Mouse (Mus musculus): ENCODE results near the gene Ccdc92b. TPM values are rescaled to one million over a fixed set of nuclear protein-coding genes. Genes with fewer than 3 reads are reported as not detected.

Gene Ccdc92b
- polyA plus RNA-seq, 1 experiment = 0.06 TPM

GRCm38 (mm10) chr11:74664279-74664678 is 44.9 kb downstream of the Ccdc92b start:
- Histone ChIP-seq H3K36me3 (ENCODE audit: control insufficient read depth, insufficient read depth) (peaks cover 48% of the 10 kb centered on the region), H3K4me3 (no peak overlapping the region), H3K27me3 (ENCODE audit: control insufficient read depth, insufficient read depth, insufficient read length) (no peaks in the 10 kb centered on the region), H3K79me2 (ENCODE audit: control insufficient read depth, insufficient read depth) (no peaks in the 10 kb centered on the region), H3ac (ENCODE audit: control insufficient read depth, insufficient read length) (no peak overlapping the region), H3K4me2 (ENCODE audit: low read depth) (no peak overlapping the region)
- TF ChIP-seq MYOG (IDR thresholded peaks at IDR 0.05; ENCODE audit: control insufficient read depth in 1 of 3, insufficient read depth in 1 of 3, insufficient read length in 2 of 3, low read depth in 2 of 3) = no peak
- TF ChIP-seq POLR2A (IDR thresholded peaks at IDR 0.05; ENCODE audit: insufficient read length, low read depth) = no peak
- no peak for TF ChIP-seq USF1 (IDR thresholded peaks at IDR 0.05; ENCODE audit: low read depth)
- no peak for TF ChIP-seq POLR2AphosphoS2 (IDR thresholded peaks at IDR 0.05; ENCODE audit: insufficient read length, low read depth)
- no peak for TF ChIP-seq MYOD1 (IDR thresholded peaks at IDR 0.05; ENCODE audit: control insufficient read depth in 1 of 3, insufficient read length in 2 of 3, low read depth in 2 of 3)
- no peak for TF ChIP-seq TCF12 (IDR thresholded peaks at IDR 0.05; ENCODE audit: insufficient read depth, poor library complexity, severe bottlenecking)
- no peak for TF ChIP-seq SRF (IDR thresholded peaks at IDR 0.05; ENCODE audit: control insufficient read depth, insufficient read length, low read depth)
- no peak for TF ChIP-seq CEBPB (IDR thresholded peaks at IDR 0.05; ENCODE audit: insufficient read depth, poor library complexity, severe bottlenecking)
- no peak for TF ChIP-seq MAX (IDR thresholded peaks at IDR 0.05; ENCODE audit: low read depth)

GRCm38 (mm10) chr11:74664906-74665305 is 45.5 kb downstream of the Ccdc92b start:
- TF ChIP-seq TCF12 (IDR thresholded peaks at IDR 0.05; ENCODE audit: insufficient read depth, poor library complexity, severe bottlenecking) (no peak), REST (IDR thresholded peaks at IDR 0.05; ENCODE audit: insufficient read depth, insufficient read length) (no peak), POLR2AphosphoS2 (IDR thresholded peaks at IDR 0.05; ENCODE audit: insufficient read length, low read depth) (no peak), TCF3 (IDR thresholded peaks at IDR 0.05; ENCODE audit: insufficient read length, low read depth) (no peak), E2F4 (IDR thresholded peaks at IDR 0.05; ENCODE audit: insufficient read depth) (no peak), MYOD1 (IDR thresholded peaks at IDR 0.05; ENCODE audit: control insufficient read depth in 1 of 3, insufficient read length in 2 of 3, low read depth in 2 of 3) (no peak), MAX (IDR thresholded peaks at IDR 0.05; ENCODE audit: low read depth) (no peak), USF1 (IDR thresholded peaks at IDR 0.05; ENCODE audit: low read depth) (no peak), SRF (IDR thresholded peaks at IDR 0.05; ENCODE audit: control insufficient read depth, insufficient read length, low read depth) (no peak), MYOG (IDR thresholded peaks at IDR 0.05; ENCODE audit: control insufficient read depth in 1 of 3, insufficient read depth in 1 of 3, insufficient read length in 2 of 3, low read depth in 2 of 3) (no peak)
- Histone ChIP-seq H3ac (ENCODE audit: control insufficient read depth, insufficient read length) (no peak overlapping the region), H3K79me2 (ENCODE audit: control insufficient read depth, insufficient read depth) (no peaks in the 10 kb centered on the region), H3K36me3 (ENCODE audit: control insufficient read depth, insufficient read depth) (peaks cover 43% of the 10 kb centered on the region), H3K4me2 (ENCODE audit: low read depth) (no peak overlapping the region), H3K4me3 (no peak overlapping the region), H3K27me3 (ENCODE audit: control insufficient read depth, insufficient read depth, insufficient read length) (no peaks in the 10 kb centered on the region)

- Histone ChIP-seq H3K79me2 (ENCODE audit: control insufficient read depth, insufficient read depth) (no peaks in the 10 kb centered on the region), H3K4me3 (no peak overlapping the region), H3K4me2 (ENCODE audit: low read depth) (no peak overlapping the region), H3K27me3 (ENCODE audit: control insufficient read depth, insufficient read depth, insufficient read length) (no peaks in the 10 kb centered on the region), H3K36me3 (ENCODE audit: control insufficient read depth, insufficient read depth) (peaks cover 34% of the 10 kb centered on the region), H3ac (ENCODE audit: control insufficient read depth, insufficient read length) (no peak overlapping the region)
- no peak for TF ChIP-seq REST (IDR thresholded peaks at IDR 0.05; ENCODE audit: insufficient read depth, insufficient read length)
- TF ChIP-seq POLR2AphosphoS2 (IDR thresholded peaks at IDR 0.05; ENCODE audit: insufficient read length, low read depth) = peak; percentile 44
- no peak for TF ChIP-seq MYOG (IDR thresholded peaks at IDR 0.05; ENCODE audit: control insufficient read depth in 1 of 3, insufficient read depth in 1 of 3, insufficient read length in 2 of 3, low read depth in 2 of 3)
- TF ChIP-seq MYOD1 (IDR thresholded peaks at IDR 0.05; ENCODE audit: control insufficient read depth in 1 of 3, insufficient read length in 2 of 3, low read depth in 2 of 3) = no peak
- no peak for TF ChIP-seq SRF (IDR thresholded peaks at IDR 0.05; ENCODE audit: control insufficient read depth, insufficient read length, low read depth)
- TF ChIP-seq CEBPB (IDR thresholded peaks at IDR 0.05; ENCODE audit: insufficient read depth, poor library complexity, severe bottlenecking) = no peak
Measured at GRCm38 (mm10) chr11:74665631-74666283, 46.4 kb downstream of the Ccdc92b start.

- TF ChIP-seq MAX (IDR thresholded peaks at IDR 0.05; ENCODE audit: low read depth) = no peak
- no peak for TF ChIP-seq MYOD1 (IDR thresholded peaks at IDR 0.05; ENCODE audit: control insufficient read depth in 1 of 3, insufficient read length in 2 of 3, low read depth in 2 of 3)
- no peak for TF ChIP-seq TCF3 (IDR thresholded peaks at IDR 0.05; ENCODE audit: insufficient read length, low read depth)
- no peak for TF ChIP-seq SRF (IDR thresholded peaks at IDR 0.05; ENCODE audit: control insufficient read depth, insufficient read length, low read depth)
- TF ChIP-seq POLR2AphosphoS2 (IDR thresholded peaks at IDR 0.05; ENCODE audit: insufficient read length, low read depth) = no peak
- TF ChIP-seq MYOG (IDR thresholded peaks at IDR 0.05; ENCODE audit: control insufficient read depth in 1 of 3, insufficient read depth in 1 of 3, insufficient read length in 2 of 3, low read depth in 2 of 3) = no peak
- TF ChIP-seq REST (IDR thresholded peaks at IDR 0.05; ENCODE audit: insufficient read depth, insufficient read length) = no peak
- Histone ChIP-seq H3ac (ENCODE audit: control insufficient read depth, insufficient read length) (no peak overlapping the region), H3K27me3 (ENCODE audit: control insufficient read depth, insufficient read depth, insufficient read length) (no peaks in the 10 kb centered on the region), H3K4me2 (ENCODE audit: low read depth) (no peak overlapping the region), H3K36me3 (ENCODE audit: control insufficient read depth, insufficient read depth) (peaks cover 30% of the 10 kb centered on the region), H3K4me3 (no peak overlapping the region), H3K79me2 (ENCODE audit: control insufficient read depth, insufficient read depth) (no peaks in the 10 kb centered on the region)
Measured at GRCm38 (mm10) chr11:74666284-74666652, 46.9 kb downstream of the Ccdc92b start.
